ENCODE assay signal across 12 mouse cellular contexts in genomic region chrX:109238163-109238562, GRCm38 (mm10). TPM values are rescaled to one million over a fixed set of nuclear protein-coding genes. Genes with fewer than 3 reads are reported as not detected.
DNase-seq lines count a peak whose midpoint lies in the region; ATAC-seq lines count a peak whose summit lies in the region.
"Had no signal": no experiment of that assay in that cellular context is flagged by ENCODE, and none has a peak within 500 bp of the region (broad histone marks: within the 10 kb centered on the region; RNA-seq: fewer than 3 reads in every experiment).

No protein-coding gene starts in this region.

- DNase-seq in hindbrain, embryonic 14.5 days (ENCODE audit: low spot score), result peak; percentile 35
- peak; percentile 32 for DNase-seq in lung, postnatal 25 days (ENCODE audit: low spot score)
- DNase-seq in lung, postnatal 4 days, result no peak
- peak; percentile 4 for DNase-seq in brain, adult 2 months (ENCODE audit: low read depth, low spot score)
- DNase-seq in splenic B cell, adult 2 months (ENCODE audit: low read depth, low spot score), result peak; percentile 44
- no peak for DNase-seq in urinary bladder, postnatal 36 days (ENCODE audit: low spot score in 2 of 2)
- no peak for DNase-seq in natural killer cell, adult 2 months (ENCODE audit: low spot score in 2 of 2)
- DNase-seq: heart, postnatal 36 days had no signal

- no peaks in the 10 kb centered on the region for H3K27me3 ChIP-seq in hindbrain, embryonic 14.5 days (ENCODE audit: control insufficient read depth, insufficient read depth, low read length)
- H3K27me3 ChIP-seq in hindbrain, embryonic 16.5 days (replicated peaks; ENCODE audit: control insufficient read depth, insufficient read depth, low read length), result no peaks in the 10 kb centered on the region
- no peaks in the 10 kb centered on the region for H3K27me3 ChIP-seq in splenic B cell, adult 2 months (ENCODE audit: control insufficient read depth, insufficient read depth, low read length, poor library complexity, severe bottlenecking)
- H3K27me3 ChIP-seq: embryonic facial prominence, embryonic 12.5 days; limb, embryonic 15.5 days had no signal

- no peak for ATAC-seq in hindbrain, embryonic 14.5 days (ENCODE audit: low FRiP score)
- no peak for ATAC-seq in hindbrain, embryonic 16.5 days

- no peak overlapping the region for H3K4me2 ChIP-seq in hindbrain, embryonic 14.5 days (replicated peaks)
- H3K4me2 ChIP-seq in hindbrain, embryonic 16.5 days (ENCODE audit: low read length), result no peak overlapping the region
- H3K4me2 ChIP-seq: embryonic facial prominence, embryonic 12.5 days; limb, embryonic 15.5 days had no signal

- no peaks in the 10 kb centered on the region for H3K9me3 ChIP-seq in hindbrain, embryonic 14.5 days (ENCODE audit: control insufficient read depth, low read length)
- H3K9me3 ChIP-seq in hindbrain, embryonic 16.5 days (ENCODE audit: control insufficient read depth, low read length), result no peaks in the 10 kb centered on the region
- H3K9me3 ChIP-seq: embryonic facial prominence, embryonic 12.5 days; limb, embryonic 15.5 days had no signal

- H3K27ac ChIP-seq in hindbrain, embryonic 14.5 days, result no peak overlapping the region
- H3K27ac ChIP-seq in hindbrain, embryonic 16.5 days (ENCODE audit: low read depth, low read length), result no peak overlapping the region
- H3K27ac ChIP-seq: embryonic facial prominence, embryonic 12.5 days; limb, embryonic 15.5 days had no signal

- H3K36me3 ChIP-seq in hindbrain, embryonic 14.5 days (replicated peaks; ENCODE audit: control insufficient read depth, insufficient read depth), result no peaks in the 10 kb centered on the region
- no peaks in the 10 kb centered on the region for H3K36me3 ChIP-seq in hindbrain, embryonic 16.5 days (ENCODE audit: control insufficient read depth, insufficient read depth, low read length)
- H3K36me3 ChIP-seq in splenic B cell, adult 2 months (ENCODE audit: control insufficient read depth, insufficient read depth, low read length, poor library complexity, severe bottlenecking), result no peaks in the 10 kb centered on the region
- H3K36me3 ChIP-seq: embryonic facial prominence, embryonic 12.5 days; limb, embryonic 15.5 days had no signal

- no peak overlapping the region for H3K9ac ChIP-seq in hindbrain, embryonic 14.5 days
- H3K9ac ChIP-seq in hindbrain, embryonic 16.5 days (ENCODE audit: low read depth, low read length), result no peak overlapping the region
- H3K9ac ChIP-seq: embryonic facial prominence, embryonic 12.5 days; limb, embryonic 15.5 days had no signal

- no peak overlapping the region for H3K4me3 ChIP-seq in hindbrain, embryonic 14.5 days (replicated peaks; ENCODE audit: low read length)
- H3K4me3 ChIP-seq in hindbrain, embryonic 16.5 days (ENCODE audit: low read length), result no peak overlapping the region
- H3K4me3 ChIP-seq: embryonic facial prominence, embryonic 12.5 days; limb, embryonic 15.5 days had no signal

- H3K4me1 ChIP-seq in hindbrain, embryonic 14.5 days (replicated peaks; ENCODE audit: control insufficient read depth, insufficient read depth, low read length), result no peaks in the 10 kb centered on the region
- H3K4me1 ChIP-seq in hindbrain, embryonic 16.5 days (ENCODE audit: control insufficient read depth, insufficient read depth, low read depth, low read length), result no peaks in the 10 kb centered on the region
- H3K4me1 ChIP-seq: embryonic facial prominence, embryonic 12.5 days; limb, embryonic 15.5 days had no signal

RNA-seq across cellular contexts. Expression of gene Gm6377, which starts 41.6 kb away (rescaled TPM):
- 0.09 TPM in 1 of 2 replicates, not detected in the other for polyA plus RNA-seq in hindbrain, embryonic 14.5 days (2014; fragmentation: Nextera tagmentation; extraction: Ambion mirVana)
- polyA plus RNA-seq in hindbrain, embryonic 16.5 days (2015; fragmentation: Nextera tagmentation; extraction: Ambion mirVana), result 0.15 TPM in 1 of 2 replicates, not detected in the other
- polyA plus RNA-seq: neural tube, embryonic 11.5 days had no signal

Comparison
In these comparisons a context has a peak if more than half of its experiments do, and no peak if none do; other contexts are left out.
1. DNase-seq: peak in hindbrain, embryonic 14.5 days (single experiment), lung, postnatal 25 days (single experiment), brain, adult 2 months (single experiment) and splenic B cell, adult 2 months (single experiment); none in lung, postnatal 4 days (0 of 2), urinary bladder, postnatal 36 days (0 of 2) and natural killer cell, adult 2 months (0 of 2).